Mouse (Mus musculus) lung, postnatal 36 days (tissue): Measurements from ENCODE around the gene Krtap5-4.
"Not testable (repeated sequence)": the region's sequence is repeated elsewhere in the genome, so short reads cannot be mapped to it uniquely, and the experiment has no call there.

ENCODE experiments used
- DNase-seq: peaks from one replicate; pipeline ENCODE4 v3.0.0; 2022; ENCODE audit warnings: mixed read lengths

Gene Krtap5-4

GRCm38 (mm10) chr7:142303249-142303648 lies at the start of gene Krtap5-4:
Krtap5-4 (plus strand) TSS chr7:142303549.
- no peak for DNase-seq

- peak; percentile 30 for DNase-seq
These were observed 47.8 kb upstream of the Krtap5-4 start for GRCm38 (mm10) chr7:142255517-142255916.

GRCm38 (mm10) chr7:142258254-142258653 lies 45.1 kb upstream of the Krtap5-4 start, which contains the start of gene Gm2431:
Gm2431 (minus strand) TSS chr7:142258354.
- DNase-seq, result not testable (repeated sequence)

- DNase-seq, result not testable (repeated sequence)
These were observed 29.1 kb upstream of the Krtap5-4 start, which contains the start of gene Gm4559 for GRCm38 (mm10) chr7:142274263-142274662. Gm4559 (minus strand) TSS chr7:142274363.

- peak; percentile 79 for DNase-seq
These were observed 25.2 kb upstream of the Krtap5-4 start for GRCm38 (mm10) chr7:142278183-142278582.

- not testable (repeated sequence) for DNase-seq
These were observed 24.1 kb upstream of the Krtap5-4 start for GRCm38 (mm10) chr7:142279291-142279690.

- not testable (repeated sequence) for DNase-seq
These were observed 20.5 kb upstream of the Krtap5-4 start for GRCm38 (mm10) chr7:142282847-142283246.

- DNase-seq, result peak; percentile 58
These were observed 19.2 kb upstream of the Krtap5-4 start for GRCm38 (mm10) chr7:142284023-142284591.

GRCm38 (mm10) chr7:142284615-142285080 lies 18.7 kb upstream of the Krtap5-4 start:
- peak; percentile 96 for DNase-seq

GRCm38 (mm10) chr7:142285130-142285835 lies 18.1 kb upstream of the Krtap5-4 start:
- peak; percentile 54 for DNase-seq

GRCm38 (mm10) chr7:142285910-142286612 lies 17.3 kb upstream of the Krtap5-4 start:
- peak; percentile 82 for DNase-seq

- DNase-seq, result peak; percentile 46
These were observed 9.5 kb upstream of the Krtap5-4 start for GRCm38 (mm10) chr7:142293851-142294250.

- no peak for DNase-seq
These were observed 7.9 kb upstream of the Krtap5-4 start for GRCm38 (mm10) chr7:142295418-142295817.

- DNase-seq, result not testable (repeated sequence)
These were observed 7.2 kb upstream of the Krtap5-4 start for GRCm38 (mm10) chr7:142296108-142296507.

GRCm38 (mm10) chr7:142297018-142297417 lies 6.3 kb upstream of the Krtap5-4 start, which contains the start of gene Krtap5-1:
Krtap5-1 (minus strand) TSS chr7:142297118.
- not testable (repeated sequence) for DNase-seq

GRCm38 (mm10) chr7:142303929-142304328 lies 580 bp downstream of the Krtap5-4 start:
- DNase-seq, result not testable (repeated sequence)

GRCm38 (mm10) chr7:142314600-142315285 lies 11.4 kb downstream of the Krtap5-4 start:
- DNase-seq, result no peak

- peak; percentile 41 for DNase-seq
These were observed 13.2 kb downstream of the Krtap5-4 start for GRCm38 (mm10) chr7:142316558-142316957.

- no peak for DNase-seq
These were observed 13.9 kb downstream of the Krtap5-4 start for GRCm38 (mm10) chr7:142317216-142317615.

GRCm38 (mm10) chr7:142319124-142319523 lies 15.8 kb downstream of the Krtap5-4 start:
- DNase-seq, result no peak

GRCm38 (mm10) chr7:142320906-142321305 lies 17.6 kb downstream of the Krtap5-4 start:
- DNase-seq, result no peak

- not testable (repeated sequence) for DNase-seq
These were observed 18.4 kb downstream of the Krtap5-4 start for GRCm38 (mm10) chr7:142321637-142322306.
